Mouse (Mus musculus): ENCODE data around the gene Tent5a. TPM values are rescaled to one million over a fixed set of nuclear protein-coding genes. Genes with fewer than 3 reads are reported as not detected.

Tent5a gene
- polyA plus RNA-seq, 1 experiment = 1.4 TPM

DNA sequence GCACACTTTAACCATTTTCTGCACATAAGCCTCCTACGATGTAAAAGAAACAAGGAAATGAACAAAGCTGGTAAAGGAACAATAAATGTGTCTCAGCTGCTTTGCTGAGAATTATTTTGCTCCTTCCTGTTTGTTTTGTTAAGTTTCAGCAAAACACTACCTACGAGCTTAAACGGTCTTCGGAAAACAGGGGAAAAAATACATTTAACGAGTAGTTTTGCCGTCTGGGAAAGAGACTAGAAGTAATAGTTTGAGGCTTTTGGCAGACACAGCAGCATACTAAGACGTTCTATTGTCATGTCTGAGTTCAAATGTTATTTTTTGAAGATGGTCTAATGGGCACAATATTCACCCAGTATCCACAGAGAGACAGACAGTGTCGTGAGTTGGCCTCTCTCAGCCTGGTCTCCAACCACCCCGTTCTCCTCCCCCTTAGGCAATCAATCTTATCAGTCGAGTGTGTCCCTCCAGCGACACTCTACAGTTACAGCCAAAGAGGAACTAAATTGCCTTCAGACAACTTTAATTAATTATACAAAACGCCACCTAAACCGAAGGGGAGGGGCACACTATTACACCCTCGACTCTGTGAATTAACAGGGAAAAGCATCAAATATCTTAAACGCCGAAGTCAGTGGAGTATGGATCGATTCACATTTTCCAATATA lies 1.8 kb downstream of the Tent5a start:
- no peaks in the 10 kb centered on the region; the same call in 1 of the 2 replicates for H3K27me3 ChIP-seq (ENCODE audit: control insufficient read depth, insufficient read depth, low read length)
- H3K4me3 ChIP-seq (replicated peaks; ENCODE audit: insufficient read depth, low read depth, low read length) = no peak overlapping the region
- TF ChIP-seq POLR2A (IDR thresholded peaks at IDR 0.05; ENCODE audit: borderline replicate concordance, insufficient read depth, low read length) (no peak), CTCF (IDR thresholded peaks at IDR 0.05; ENCODE audit: borderline replicate concordance, insufficient read depth, low read depth, low read length) (no peak)
- H3K4me1 ChIP-seq (ENCODE audit: control insufficient read depth, insufficient read depth, low read length) = no peaks in the 10 kb centered on the region; the same call in 1 of the 2 replicates
- no peak overlapping the region for H3K27ac ChIP-seq (ENCODE audit: insufficient read depth, low read length)
- 51% methylated on average over 17 of the region's 17 CpGs for WGBS
- DNase-seq = no peak

- no peak for DNase-seq
- TF ChIP-seq CTCF (IDR thresholded peaks at IDR 0.05; ENCODE audit: borderline replicate concordance, insufficient read depth, low read depth, low read length) (no peak), POLR2A (IDR thresholded peaks at IDR 0.05; ENCODE audit: borderline replicate concordance, insufficient read depth, low read length) (no peak)
- H3K27ac ChIP-seq (ENCODE audit: insufficient read depth, low read length) = no peak overlapping the region
- no peaks in the 10 kb centered on the region; the same call in 1 of the 2 replicates for H3K27me3 ChIP-seq (ENCODE audit: control insufficient read depth, insufficient read depth, low read length)
- 73% methylated on average over 11 of the region's 11 CpGs for WGBS
- H3K4me3 ChIP-seq (replicated peaks; ENCODE audit: insufficient read depth, low read depth, low read length) = no peak overlapping the region
- H3K4me1 ChIP-seq (ENCODE audit: control insufficient read depth, insufficient read depth, low read length) = no peaks in the 10 kb centered on the region; the same call in 1 of the 2 replicates
These were observed 2.8 kb downstream of the Tent5a start for GRCm38 (mm10) chr9:85324158-85324875.

GRCm38 (mm10) chr9:85320167-85320951 lies 6.8 kb downstream of the Tent5a start:
- DNase-seq = no peak
- TF ChIP-seq CTCF (IDR thresholded peaks at IDR 0.05; ENCODE audit: borderline replicate concordance, insufficient read depth, low read depth, low read length) (no peak), POLR2A (IDR thresholded peaks at IDR 0.05; ENCODE audit: borderline replicate concordance, insufficient read depth, low read length) (no peak)
- WGBS = 38% methylated on average over 8 of the region's 8 CpGs
- Histone ChIP-seq H3K4me1 (ENCODE audit: control insufficient read depth, insufficient read depth, low read length) (no peaks in the 10 kb centered on the region), H3K27ac (ENCODE audit: insufficient read depth, low read length) (no peak overlapping the region), H3K27me3 (ENCODE audit: control insufficient read depth, insufficient read depth, low read length) (no peaks in the 10 kb centered on the region), H3K4me3 (replicated peaks; ENCODE audit: insufficient read depth, low read depth, low read length) (no peak overlapping the region)

DNA sequence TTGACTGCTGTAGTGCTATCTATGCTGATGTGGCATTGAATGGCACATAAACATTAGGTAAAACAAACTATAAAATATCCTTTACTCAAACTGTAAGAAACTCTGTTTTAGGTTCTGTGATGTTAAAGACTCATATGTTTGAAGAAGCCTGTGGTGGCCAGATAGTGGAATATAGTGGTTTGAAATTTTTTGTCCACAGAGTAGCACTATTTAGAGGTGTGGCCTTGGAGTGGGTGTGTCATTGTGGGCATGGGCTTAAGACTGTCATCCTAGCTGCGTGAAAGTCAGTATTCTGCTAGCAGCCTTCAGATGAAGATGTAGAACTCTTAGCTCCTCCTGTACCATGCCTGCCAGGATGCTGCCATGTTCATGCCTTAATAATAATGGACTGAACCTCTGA lies 11.0 kb downstream of the Tent5a start:
- H3K4me1 ChIP-seq (ENCODE audit: control insufficient read depth, insufficient read depth, low read length) = no peaks in the 10 kb centered on the region
- H3K27me3 ChIP-seq (ENCODE audit: control insufficient read depth, insufficient read depth, low read length) = no peaks in the 10 kb centered on the region
- H3K4me3 ChIP-seq (replicated peaks; ENCODE audit: insufficient read depth, low read depth, low read length) = no peak overlapping the region
- TF ChIP-seq POLR2A (IDR thresholded peaks at IDR 0.05; ENCODE audit: borderline replicate concordance, insufficient read depth, low read length) = no peak
- no peak for TF ChIP-seq CTCF (IDR thresholded peaks at IDR 0.05; ENCODE audit: borderline replicate concordance, insufficient read depth, low read depth, low read length)
- WGBS = 38% methylated on average over 1 of the region's 1 CpGs
- no peak for DNase-seq
- no peak overlapping the region for H3K27ac ChIP-seq (ENCODE audit: insufficient read depth, low read length)

- DNase-seq = no peak
- TF ChIP-seq CTCF (IDR thresholded peaks at IDR 0.05; ENCODE audit: borderline replicate concordance, insufficient read depth, low read depth, low read length) (no peak), POLR2A (IDR thresholded peaks at IDR 0.05; ENCODE audit: borderline replicate concordance, insufficient read depth, low read length) (no peak)
- H3K4me1 ChIP-seq (ENCODE audit: control insufficient read depth, insufficient read depth, low read length) = no peaks in the 10 kb centered on the region
- H3K27ac ChIP-seq (ENCODE audit: insufficient read depth, low read length) = no peak within 1 kb of the TSS
- 78% methylated on average over 6 of the region's 6 CpGs for WGBS
- H3K4me3 ChIP-seq (replicated peaks; ENCODE audit: insufficient read depth, low read depth, low read length) = no peak within 1 kb of the TSS
- no peaks in the 10 kb centered on the region for H3K27me3 ChIP-seq (ENCODE audit: control insufficient read depth, insufficient read depth, low read length)
These were observed 14.7 kb downstream of the Tent5a start, which contains the start of gene Gm11114 for GRCm38 (mm10) chr9:85312473-85312872. Gm11114 (plus strand) TSS chr9:85312773.

DNA sequence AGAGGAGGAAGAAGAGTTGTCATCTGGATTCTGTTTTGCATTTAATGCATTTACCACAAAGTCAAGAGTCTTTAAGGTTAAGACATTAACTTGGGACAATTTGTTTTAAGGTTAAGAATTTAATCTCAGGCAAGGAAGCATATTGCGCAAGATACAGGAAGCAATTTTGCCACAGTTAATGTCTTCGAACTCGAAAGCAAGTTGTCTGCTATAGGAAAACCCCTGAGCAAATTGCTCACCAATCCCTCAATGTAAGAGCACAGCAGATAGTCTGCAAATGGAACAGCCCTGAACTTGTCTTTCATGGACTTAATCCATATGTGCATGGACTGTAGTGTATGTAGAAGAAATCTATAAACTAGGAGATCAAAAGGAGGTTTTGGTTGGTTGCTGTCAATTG lies 23.8 kb downstream of the Tent5a start:
- H3K27me3 ChIP-seq (ENCODE audit: control insufficient read depth, insufficient read depth, low read length) = no peaks in the 10 kb centered on the region
- DNase-seq = no peak
- no peak overlapping the region for H3K27ac ChIP-seq (ENCODE audit: insufficient read depth, low read length)
- H3K4me1 ChIP-seq (ENCODE audit: control insufficient read depth, insufficient read depth, low read length) = no peaks in the 10 kb centered on the region
- TF ChIP-seq CTCF (IDR thresholded peaks at IDR 0.05; ENCODE audit: borderline replicate concordance, insufficient read depth, low read depth, low read length) = no peak
- 89% methylated on average over 3 of the region's 3 CpGs for WGBS
- no peak overlapping the region for H3K4me3 ChIP-seq (replicated peaks; ENCODE audit: insufficient read depth, low read depth, low read length)

- TF ChIP-seq POLR2A (IDR thresholded peaks at IDR 0.05; ENCODE audit: borderline replicate concordance, insufficient read depth, low read length) = no peak
- TF ChIP-seq CTCF (IDR thresholded peaks at IDR 0.05; ENCODE audit: borderline replicate concordance, insufficient read depth, low read depth, low read length) = no peak
- Histone ChIP-seq H3K27ac (ENCODE audit: insufficient read depth, low read length) (no peak overlapping the region), H3K4me1 (ENCODE audit: control insufficient read depth, insufficient read depth, low read length) (no peaks in the 10 kb centered on the region), H3K4me3 (replicated peaks; ENCODE audit: insufficient read depth, low read depth, low read length) (no peak overlapping the region), H3K27me3 (ENCODE audit: control insufficient read depth, insufficient read depth, low read length) (no peaks in the 10 kb centered on the region)
- 86% methylated on average over 4 of the region's 4 CpGs for WGBS
- no peak for DNase-seq
These were observed 24.3 kb downstream of the Tent5a start for GRCm38 (mm10) chr9:85302849-85303248.

Data from cerebellum, adult 2 months (tissue).